Mouse (Mus musculus) kidney, postnatal 4 days (tissue): ENCODE measurements at regions not wholly inside any gene's neighbourhood (a gene's known extent, or its start where the extent isn't known, plus 50 kb on each side); places are given as distances from the start of the nearest gene placed in this dataset.

ENCODE experiments used
- DNase-seq, 2 experiments: peaks; one replicate each; pipeline ENCODE4 v3.0.0; 2021; ENCODE audit warnings: mixed read lengths in 2 of 2

DNA sequence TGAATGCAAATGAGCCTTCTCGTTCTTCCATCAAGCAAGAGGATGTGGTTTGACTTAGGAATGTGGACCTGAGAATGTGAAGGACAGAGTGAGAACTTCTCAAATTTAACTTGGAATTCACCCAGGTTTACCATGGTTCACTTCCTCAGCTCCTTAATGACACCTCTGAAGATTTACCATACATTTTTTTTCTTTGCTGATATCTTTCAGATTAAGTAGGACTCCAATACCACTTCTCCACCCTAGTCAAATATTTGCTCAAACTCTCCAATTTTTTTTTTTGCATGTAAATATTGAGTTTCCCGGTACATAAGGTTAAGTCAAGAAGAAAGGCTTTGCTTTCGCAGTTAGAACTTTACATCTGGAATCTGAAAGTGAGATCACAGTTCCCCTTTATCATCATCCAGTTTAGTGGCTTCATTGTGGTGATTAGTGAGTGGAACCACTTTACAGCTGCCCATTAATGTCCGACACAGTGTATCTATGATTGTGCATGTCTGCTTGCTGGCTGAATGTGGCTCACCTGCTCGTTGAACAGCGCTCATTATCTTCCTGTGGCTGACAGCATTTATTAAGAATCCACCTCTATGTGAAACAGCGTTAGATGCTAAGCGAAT is 446.0 kb upstream of the Adam34 start:
- DNase-seq, result no peak

DNA sequence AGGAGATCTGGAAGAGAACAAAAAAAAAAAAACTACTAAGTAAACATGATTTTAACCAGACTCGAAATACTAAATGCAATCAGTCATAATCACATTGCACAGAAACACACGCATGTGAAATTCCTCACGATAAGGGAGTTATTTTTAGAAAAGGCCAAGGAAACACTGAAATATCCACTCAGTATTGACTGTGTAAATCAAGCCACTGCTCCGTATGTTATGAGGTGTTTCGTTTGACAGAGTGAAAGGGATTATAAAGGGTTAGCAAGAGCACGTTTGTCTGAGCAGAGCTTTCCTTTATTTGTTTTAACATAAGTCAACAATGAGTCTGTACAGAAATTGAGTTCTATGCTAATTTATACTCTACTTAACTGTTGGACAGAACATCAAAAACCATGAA is 455.3 kb upstream of the Adam34 start:
- DNase-seq, result no peak

DNA sequence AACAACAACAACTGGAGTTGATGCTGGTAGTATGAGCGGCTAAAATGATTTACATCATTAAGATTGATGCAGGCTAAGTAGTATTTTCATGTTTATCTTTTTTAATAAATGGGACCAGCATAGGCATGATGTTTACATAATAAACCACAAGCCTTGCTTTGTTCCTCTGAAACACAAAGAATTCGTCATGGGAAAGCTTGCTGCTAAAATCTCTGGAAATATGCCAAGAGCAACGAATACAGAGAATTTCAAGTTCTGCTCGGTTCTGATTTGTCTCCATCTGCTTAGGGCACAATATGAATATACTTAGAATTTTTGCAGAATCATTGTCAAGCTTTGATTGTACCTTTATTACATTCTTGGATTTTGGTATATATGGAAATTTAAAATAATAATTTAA is 467.2 kb upstream of the Adam34 start:
- DNase-seq, result no peak

DNA sequence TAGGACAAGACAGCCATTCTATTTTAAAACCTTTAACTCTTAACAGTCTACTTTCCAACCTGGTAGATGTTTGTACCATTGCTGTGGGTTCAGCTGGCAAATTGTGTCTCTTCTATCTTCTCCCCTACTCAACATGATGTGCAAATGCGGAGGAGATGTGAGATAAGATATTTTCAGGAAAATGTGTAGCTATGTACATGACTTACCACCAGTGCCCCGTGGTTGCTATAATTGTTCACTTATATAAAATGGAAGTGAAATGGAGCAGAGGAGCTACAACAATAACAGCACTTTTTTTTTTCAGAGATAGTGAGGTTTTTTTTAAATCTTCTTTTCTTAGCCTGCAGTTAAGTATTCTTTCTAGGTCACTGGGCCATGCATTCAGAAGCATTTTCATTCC is 492.4 kb upstream of the Adam34 start:
- no peak for DNase-seq

DNA sequence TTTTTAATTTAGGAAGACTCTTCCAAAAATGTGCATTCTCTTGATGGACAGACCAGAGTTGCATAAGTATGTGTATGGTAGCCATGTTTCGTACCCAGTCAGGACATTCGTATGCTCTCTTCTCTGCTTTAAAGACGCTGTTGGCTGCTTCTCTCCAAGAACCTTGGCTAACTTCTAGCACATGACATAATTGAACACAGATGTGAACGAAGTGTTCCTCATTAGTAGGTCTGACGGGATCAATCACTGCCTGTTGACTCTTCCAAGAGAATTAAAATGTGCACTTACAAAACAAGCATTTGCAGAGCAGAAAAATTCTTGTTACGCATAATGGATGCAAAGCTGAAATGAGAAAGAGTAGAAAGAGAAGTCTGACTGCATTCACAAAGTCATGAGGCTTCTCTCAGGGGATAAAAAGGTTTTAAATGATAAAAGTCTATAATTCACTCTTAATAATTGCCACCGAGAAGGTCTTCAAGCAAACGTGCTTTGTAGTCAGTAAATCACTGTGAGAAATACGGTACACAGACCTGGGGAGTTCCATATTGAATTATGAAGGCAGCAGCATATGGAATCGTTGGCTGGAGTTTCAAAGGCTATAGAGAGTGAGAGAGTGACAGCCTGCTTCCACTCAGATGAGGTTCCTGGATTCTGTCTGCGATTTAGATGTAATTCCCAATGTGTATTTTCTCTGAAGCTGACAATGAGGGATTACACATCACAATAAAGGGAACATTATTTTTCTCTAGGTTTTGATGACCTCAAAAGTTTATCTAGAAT is 496.7 kb upstream of the Adam34 start:
- DNase-seq, result no peak

DNA sequence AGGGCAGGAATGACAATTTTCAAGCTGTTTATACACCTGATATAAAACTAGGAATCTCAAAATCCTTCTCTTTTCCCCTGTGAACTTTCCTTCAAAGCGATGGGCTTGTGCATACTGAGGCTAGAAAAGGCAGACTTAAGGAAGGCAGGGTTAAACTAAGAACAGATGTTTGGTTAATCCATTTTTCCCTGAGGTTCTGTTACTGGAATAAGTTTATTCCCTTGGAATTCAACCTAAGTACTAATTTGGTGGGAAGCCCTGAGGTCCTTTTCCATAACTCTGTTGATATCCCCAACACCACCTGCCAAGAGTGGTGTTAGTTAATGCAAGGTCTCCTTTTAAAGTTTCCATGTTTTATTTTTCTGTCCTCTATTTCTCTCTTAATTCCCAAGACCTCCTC is 512.5 kb upstream of the Adam34 start:
- no peak for DNase-seq

DNA sequence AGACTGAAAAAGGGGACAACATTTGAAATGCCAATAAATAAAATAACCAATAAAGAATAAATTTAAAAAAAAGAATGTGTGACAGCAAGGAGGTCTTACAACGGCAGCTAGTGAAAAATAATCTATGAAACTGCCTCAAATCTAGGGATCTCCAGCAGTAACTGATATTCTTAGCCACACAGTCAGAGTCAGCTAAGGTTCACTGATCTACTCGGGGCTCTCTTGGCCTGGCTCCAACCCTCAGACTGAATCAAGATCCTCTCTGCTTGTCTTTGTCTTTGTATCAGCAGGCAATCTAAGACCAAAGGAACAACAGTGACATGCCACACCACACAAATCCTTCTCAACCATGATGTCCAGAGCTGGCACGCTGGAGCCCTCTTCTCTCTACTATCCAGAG is 542.5 kb upstream of the Adam34 start:
- peak; percentile 5 to 17 for DNase-seq

DNA sequence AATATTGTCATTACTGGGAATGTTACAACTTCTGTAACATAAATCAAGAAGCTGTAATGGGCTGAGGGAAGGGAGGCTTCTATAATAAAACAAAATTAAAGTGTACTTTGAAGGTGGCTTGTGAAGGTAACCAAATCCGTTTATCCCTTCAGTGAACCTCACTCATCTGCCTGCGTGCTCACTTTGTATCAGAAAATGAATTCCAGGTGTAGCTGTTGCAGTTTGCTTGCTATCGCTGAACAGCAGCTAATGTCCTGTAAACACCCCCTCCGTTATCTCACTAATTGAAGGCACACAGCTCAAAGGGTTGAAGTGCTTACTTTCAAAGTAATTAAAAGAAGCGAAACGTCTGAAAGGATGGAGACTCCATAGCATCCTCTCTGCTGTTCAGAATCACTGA is 547.2 kb upstream of the Adam34 start:
- DNase-seq, result no peak

DNA sequence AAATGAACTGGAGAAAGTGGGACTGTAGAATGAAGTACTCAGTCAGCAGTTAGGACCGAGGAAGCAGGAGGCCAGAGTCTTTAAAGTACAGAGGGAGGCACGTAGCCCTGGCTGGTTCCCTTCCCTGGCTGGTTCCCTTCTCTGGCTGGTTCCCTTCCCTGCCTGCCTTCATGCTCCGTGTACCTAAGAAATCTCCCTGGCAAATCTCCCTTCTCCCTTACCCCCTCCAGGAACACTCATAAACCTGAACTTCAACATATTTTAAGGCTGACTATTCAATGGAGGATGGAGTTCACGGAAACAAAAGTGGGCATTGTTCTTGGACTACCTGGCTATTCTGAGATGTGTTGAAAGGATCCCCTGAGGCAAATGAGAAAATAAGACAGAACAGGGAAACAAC is 551.2 kb upstream of the Adam34 start:
- DNase-seq, result peak in 1 of 2 experiments; percentile 6

DNA sequence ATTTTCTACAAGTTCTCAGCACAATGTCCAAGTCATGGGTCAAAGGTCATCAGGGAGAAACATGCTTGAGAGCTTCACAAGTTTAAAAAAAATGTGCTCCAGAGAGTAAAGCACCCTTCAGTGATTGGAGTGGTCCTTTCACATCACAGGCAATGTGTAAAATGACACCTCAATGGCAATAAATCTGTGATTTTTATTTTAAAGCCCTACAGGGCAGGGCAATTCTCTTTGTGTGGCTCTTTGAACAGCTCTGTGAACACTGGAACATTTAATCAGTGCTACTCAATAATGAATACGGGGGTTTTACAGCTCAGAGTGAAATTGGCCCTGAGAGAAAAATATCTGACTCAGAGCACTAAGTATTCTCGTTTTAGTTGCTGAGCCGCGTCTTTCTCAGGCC is 563.5 kb upstream of the Adam34 start:
- no peak for DNase-seq

DNA sequence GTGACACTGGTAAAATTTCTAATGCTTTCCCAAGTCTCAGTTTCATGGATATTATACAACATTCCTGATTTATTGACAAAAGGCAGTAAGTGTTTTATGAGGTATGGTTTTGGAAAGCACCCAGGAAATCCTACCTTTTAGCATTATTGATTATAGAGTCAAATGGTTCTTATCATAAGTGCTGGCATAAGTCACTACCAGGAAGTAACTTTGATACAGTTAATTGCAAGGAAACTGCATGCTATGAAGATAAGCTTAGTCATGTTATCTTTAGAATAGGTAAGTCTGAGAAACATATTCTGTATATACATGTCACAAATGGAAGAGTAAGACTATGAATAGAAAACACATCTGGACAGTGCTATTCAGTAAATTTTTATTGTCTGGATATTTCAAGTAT is 608.4 kb upstream of the Adam34 start:
- DNase-seq, result no peak

DNA sequence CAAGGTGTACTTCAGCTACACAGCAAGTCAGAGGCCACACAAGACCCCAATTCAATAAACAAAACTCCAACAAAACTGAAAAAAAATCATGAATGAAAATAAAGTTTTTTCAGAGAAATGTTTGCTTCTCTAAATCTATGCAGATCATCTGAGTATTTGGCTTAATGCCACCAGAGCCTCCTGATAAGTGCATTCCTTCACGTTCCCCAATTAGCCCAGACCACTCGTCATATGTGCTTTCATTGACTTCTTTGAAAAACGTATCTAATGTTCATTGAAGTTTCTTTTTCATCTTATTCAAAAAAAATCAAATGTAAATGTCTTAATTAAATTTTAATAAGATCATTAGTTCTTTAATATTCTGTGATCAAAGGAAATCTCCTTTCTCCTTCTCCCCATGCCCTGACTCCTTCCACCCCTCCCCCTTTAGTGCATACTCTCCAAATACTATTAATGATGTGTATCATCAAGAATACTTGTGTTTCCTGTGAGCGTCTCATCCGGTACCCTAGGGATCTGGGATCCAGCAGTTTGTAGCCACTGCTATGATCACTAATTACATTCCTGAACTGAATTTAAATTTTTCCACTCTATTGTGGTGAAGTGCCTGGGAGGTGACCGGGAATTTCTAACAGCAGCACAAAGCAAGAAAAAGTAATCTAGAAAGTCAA is 600.8 kb upstream of the Fat1 start:
- DNase-seq, result no peak

DNA sequence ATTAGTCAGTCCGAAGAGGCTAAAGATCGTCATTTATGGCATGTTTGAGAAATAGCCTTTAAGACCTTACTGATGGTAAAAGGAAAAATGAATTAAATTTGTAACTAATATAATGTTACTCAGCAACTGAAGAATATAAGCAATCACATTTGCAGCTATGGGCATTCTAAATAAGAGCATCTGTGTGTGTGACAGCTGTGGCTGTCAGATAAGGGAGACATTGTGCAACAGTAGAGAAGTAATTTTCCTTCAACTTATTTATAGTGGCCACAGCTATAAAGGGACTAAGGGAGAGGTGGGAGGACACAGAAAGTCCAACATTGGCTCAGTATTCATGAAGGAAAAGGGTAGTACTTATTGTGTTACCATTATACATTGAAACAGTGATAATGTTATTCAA is 591.8 kb upstream of the Fat1 start:
- DNase-seq, result no peak

DNA sequence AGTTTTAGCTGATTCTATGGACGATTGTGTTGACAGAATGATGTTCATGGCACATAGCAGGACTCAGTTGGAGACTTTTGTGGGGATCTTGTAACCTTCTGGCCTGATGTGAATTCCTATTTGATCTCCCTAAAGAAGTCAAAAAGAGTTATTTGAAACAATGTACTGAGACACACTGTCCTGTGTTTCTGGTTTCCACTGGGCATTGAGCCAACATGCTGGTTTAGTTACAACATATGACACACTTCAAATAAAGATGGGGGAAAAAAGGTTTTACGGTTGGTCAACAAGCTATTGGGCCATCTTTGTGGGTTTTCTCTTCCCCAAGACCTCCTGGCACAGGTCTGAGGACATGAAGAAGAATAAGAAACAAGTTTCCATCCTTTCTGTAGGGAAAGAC is 591.3 kb upstream of the Fat1 start:
- DNase-seq, result peak in 1 of 2 experiments; percentile 6

DNA sequence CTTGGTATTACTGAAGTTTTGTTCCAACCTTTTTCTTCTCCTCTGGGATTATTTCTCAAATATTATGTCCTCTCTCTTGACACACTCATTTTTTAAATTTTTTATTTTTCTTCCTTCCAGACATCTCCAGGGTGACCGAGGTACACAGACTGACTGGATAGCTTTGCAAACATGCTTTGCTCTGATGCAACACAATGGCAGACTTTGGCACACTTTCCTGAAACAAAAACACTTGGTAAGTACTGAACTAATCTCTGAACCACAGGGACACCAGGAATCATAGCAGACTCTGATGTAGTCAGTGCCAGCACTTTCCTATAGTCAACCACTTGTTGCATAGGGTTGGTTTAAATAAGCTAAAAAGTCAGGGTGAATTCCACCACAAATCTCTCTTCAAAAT is 587.8 kb upstream of the Fat1 start:
- DNase-seq, result no peak

DNA sequence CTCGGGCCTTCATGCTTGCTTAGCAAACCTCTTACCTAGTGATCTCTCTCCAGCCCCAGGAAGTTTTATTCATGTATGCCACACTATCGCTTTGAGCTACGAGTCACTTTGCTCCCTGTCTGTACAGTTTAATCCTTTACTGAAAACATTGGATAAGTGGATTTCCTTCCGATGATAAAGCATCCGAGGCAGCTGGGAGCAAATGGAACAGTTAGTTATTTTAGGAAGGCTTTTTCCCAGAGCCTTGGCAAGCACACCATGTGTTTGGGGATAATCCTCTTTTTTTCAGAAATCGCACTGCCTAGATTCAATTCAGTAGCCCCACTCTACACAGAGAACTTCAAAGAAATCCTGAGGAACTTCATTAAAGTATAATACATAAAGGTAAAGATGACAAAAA is 561.3 kb upstream of the Fat1 start:
- DNase-seq, result no peak

DNA sequence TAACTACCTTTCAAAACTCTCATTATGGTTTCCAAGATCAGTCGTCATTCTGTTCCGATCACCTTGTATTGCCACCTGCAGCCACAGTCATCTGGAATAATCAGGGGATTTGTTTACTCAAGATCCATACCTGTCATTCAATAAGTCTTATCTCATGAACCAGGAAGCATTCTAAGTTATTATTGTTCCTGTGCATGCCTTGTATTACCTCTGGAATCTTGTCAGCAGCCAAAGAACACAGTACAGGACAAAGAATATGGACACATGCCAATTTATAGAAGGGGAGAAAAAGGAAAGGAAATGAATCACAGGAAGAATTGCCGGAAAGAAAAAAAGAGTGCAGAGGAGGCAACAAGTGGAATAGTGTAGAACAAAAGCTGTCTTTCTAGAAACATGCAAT is 557.5 kb upstream of the Fat1 start:
- no peak for DNase-seq

DNA sequence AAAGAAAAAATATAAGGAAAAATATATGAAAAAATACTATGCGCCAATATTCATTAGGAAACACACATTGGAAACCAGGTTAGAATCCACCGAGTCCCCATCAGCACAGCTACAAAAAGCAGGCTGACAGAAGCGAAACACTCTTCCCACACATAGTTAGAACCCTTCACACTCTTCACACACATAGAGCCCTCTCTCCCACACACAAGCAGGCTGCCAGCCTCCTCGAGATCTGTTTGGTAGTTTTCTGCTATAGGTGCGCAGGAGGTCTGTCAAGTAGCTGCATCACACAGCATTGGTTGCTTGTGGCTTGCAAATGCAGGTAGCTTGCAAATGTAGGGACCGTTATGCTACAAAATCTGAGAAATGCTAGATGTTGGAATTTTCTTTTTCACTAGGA is 526.8 kb upstream of the Fat1 start:
- no peak for DNase-seq

DNA sequence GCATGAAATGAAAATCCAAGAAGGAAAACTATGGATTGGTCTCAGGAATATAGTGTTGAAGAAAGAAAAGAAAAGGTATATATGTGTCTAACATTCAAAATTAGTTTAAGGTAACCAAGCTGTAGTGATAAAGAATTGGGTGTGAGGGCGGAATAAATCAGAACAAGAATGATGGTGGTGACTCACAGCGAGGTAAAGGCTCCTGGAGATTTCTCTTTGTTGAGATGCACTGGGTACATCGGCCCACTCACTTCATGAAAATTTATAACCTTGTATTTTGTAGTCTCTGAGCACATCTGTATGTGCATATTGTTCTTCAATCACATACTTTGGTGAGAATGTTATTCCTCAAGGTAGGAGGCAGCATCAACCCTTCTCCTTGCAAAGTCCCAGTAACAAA is 525.0 kb upstream of the Fat1 start:
- DNase-seq, result no peak

DNA sequence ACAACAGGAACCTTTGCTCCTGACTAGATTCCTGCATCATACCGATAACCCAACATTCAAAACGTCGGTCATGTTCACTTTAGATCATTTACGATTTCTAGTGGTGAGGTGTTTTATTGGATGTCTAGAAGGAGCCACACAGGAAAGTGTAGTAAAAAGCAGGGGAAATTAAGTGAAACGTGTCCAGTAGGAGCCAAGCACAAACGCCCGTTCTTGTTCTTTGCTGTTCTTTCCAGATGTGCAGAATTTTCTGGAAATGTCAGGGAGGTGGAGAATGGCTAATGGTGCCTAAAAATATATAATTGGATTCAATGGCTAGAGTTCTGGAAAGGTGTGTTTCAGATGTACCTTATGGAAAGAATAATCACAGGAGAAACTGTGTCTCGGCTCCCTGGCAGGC is 517.2 kb upstream of the Fat1 start:
- DNase-seq, result no peak

DNA sequence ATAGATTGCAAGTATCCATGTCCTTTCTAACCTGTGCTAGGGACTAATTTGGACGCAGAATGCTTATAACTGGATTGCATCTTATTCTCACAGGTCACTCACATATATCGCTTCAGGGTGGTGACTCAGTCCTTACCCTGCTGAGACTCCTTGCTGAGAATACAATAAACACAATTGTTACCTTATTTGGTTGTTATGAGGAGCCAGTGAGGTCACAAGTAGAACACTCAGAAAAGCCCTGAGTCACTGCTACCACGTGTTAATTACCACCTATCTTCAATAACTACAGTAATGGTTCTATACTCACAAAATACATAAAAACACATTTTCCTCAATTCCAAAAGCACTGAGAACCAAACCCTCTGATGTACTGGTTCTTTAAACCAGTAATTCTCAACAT is 479.8 kb upstream of the Fat1 start:
- no peak for DNase-seq

DNA sequence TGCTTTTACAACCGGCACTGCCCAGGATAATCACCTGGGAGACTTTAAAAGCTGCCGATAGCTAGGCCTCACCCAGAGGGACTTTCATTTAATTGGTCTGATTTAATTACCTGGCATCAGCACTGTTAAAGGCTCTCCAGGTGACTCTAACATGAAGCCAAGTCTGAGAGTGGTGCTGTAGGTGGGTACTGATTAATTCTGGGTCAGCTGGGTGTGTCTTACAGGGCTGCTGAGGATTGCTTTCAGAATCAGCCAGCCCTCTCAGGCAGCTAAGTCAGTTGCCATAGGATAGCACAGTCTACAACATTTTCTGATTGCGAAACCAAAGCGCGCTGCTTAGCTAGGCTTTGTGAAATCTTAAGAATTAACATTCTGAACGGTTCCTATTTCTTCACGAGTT is 478.9 kb upstream of the Fat1 start:
- DNase-seq, result no peak

DNA sequence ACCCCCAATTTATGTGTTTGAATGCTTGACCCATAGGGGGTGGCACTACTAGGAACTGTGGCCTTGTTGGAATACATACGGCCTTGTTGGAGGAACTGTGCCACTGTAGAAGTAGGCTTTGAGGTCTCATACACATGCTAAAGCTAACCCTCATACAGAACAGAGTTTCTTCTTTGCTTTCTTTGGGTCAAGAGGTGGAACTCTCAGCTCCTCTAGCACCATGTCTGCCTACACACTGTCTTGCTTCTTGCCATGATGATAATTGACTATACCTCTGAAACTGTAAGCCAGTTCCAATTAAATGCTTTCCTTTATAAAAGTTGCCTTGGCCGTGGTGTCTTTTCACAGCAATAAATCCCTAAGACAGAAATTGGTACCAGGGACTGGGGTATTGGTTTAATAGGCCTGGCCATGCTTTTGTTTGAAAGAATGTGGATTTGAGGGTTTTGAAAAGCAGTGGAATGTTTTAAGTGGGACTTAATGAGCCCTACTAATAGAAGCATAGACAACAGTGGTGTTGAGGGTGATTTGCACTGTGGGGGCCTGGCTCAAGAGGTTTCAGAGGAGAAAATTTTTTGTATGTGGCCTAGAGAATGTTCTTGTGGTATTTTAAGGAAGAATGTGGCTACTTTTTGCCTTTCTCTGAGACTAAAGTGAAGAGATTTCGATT is 468.7 kb upstream of the Fat1 start:
- DNase-seq, result no peak

DNA sequence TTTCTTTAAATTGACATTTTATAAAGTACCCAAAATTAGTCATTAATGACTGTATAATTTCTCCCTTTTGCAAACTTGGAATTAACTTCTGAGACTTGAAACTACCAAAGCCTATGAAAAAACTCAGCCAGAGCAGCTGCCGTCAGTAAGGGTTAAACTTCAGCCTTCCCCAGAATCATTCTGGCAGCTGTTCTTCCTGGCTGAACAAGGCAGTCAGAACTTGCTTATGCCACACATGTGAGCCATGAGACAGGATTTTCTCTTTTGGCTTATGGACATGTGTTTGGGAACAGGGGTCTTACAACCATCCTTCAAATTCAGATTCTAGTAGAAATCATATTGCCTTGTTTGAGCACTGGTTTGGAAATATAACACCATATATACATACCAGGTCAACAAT is 422.4 kb upstream of the Fat1 start:
- no peak for DNase-seq
